ENCODE assay signal across 30 mouse cellular contexts in genomic region chr4:42956581-42956980, GRCm38 (mm10). TPM values are rescaled to one million over a fixed set of nuclear protein-coding genes. Genes with fewer than 3 reads are reported as not detected.
"Had no signal": no experiment of that assay in that cellular context is flagged by ENCODE, and none has a peak within 500 bp of the region (broad histone marks: within the 10 kb centered on the region; RNA-seq: fewer than 3 reads in every experiment).

No protein-coding gene starts in this region.

- H3K9ac ChIP-seq: heart, embryonic 13.5 days; heart, embryonic 15.5 days; hindbrain, embryonic 13.5 days; hindbrain, embryonic 15.5 days; kidney, embryonic 15.5 days; limb, embryonic 13.5 days; limb, embryonic 15.5 days; liver, embryonic 12.5 days; liver, embryonic 14.5 days had no signal

- H3K36me3 ChIP-seq: liver, embryonic 12.5 days had no signal

- H3K27me3 ChIP-seq: heart, embryonic 13.5 days; heart, embryonic 15.5 days; hindbrain, embryonic 13.5 days; hindbrain, embryonic 15.5 days; kidney, embryonic 15.5 days; limb, embryonic 13.5 days; limb, embryonic 15.5 days had no signal

- H3K27ac ChIP-seq: heart, embryonic 13.5 days; hindbrain, embryonic 13.5 days; hindbrain, embryonic 15.5 days; hindbrain, postnatal 0 days; kidney, embryonic 15.5 days; kidney, postnatal 0 days; limb, embryonic 13.5 days; limb, embryonic 15.5 days; liver, embryonic 12.5 days; liver, embryonic 14.5 days had no signal

- H3K4me1 ChIP-seq: liver, embryonic 12.5 days had no signal

- DNase-seq: gastrocnemius, postnatal 10 days; gastrocnemius, postnatal 36 days; heart, adult 18-20 months; heart, postnatal 14 days; heart, postnatal 36 days; layer of hippocampus, postnatal 36 days; left cerebral cortex, postnatal 4 days; lung, adult 18-20 months had no signal

- H3K4me3 ChIP-seq: heart, embryonic 13.5 days; heart, embryonic 15.5 days; hindbrain, embryonic 13.5 days; hindbrain, embryonic 15.5 days; kidney, embryonic 15.5 days; limb, embryonic 13.5 days; limb, embryonic 15.5 days; liver, embryonic 12.5 days had no signal

RNA-seq across cellular contexts. Expression of gene 1700022I11Rik, which starts 12.8 kb away (rescaled TPM):
- total RNA-seq: gastrocnemius, adult 18-20 months; gastrocnemius, postnatal 10 days; gastrocnemius, postnatal 36 days; heart, adult 18-20 months; heart, postnatal 14 days; heart, postnatal 36 days; hematopoietic stem cell, adult 5-6 weeks; hindbrain, postnatal 0 days; layer of hippocampus, adult 18-20 months; layer of hippocampus, adult 8-10 months; layer of hippocampus, postnatal 14 days; layer of hippocampus, postnatal 36 days; left cerebral cortex, adult 18-20 months; left cerebral cortex, postnatal 14 days; left cerebral cortex, postnatal 4 days; liver, adult 2 months had no signal
- polyA plus RNA-seq: gonadal fat pad, adult 2 months; intestine, embryonic 16.5 days; kidney, adult 2 months; liver, adult 2 months had no signal

RNA-seq across cellular contexts. Expression of gene Phf24, which starts 40.1 kb away (rescaled TPM):
- total RNA-seq: hematopoietic stem cell, adult 5-6 weeks had no signal
